Mouse (Mus musculus) neural tube, embryonic 10.5 days (tissue): Measurements from ENCODE around the gene Gabrg2.

Experiments used
- DNase-seq: peaks from one replicate; pipeline ENCODE4 v3.0.0-alpha.2; 2017; ENCODE audit warnings: low spot score; ENCODE audit errors: extremely low spot score

Gene Gabrg2

DNA sequence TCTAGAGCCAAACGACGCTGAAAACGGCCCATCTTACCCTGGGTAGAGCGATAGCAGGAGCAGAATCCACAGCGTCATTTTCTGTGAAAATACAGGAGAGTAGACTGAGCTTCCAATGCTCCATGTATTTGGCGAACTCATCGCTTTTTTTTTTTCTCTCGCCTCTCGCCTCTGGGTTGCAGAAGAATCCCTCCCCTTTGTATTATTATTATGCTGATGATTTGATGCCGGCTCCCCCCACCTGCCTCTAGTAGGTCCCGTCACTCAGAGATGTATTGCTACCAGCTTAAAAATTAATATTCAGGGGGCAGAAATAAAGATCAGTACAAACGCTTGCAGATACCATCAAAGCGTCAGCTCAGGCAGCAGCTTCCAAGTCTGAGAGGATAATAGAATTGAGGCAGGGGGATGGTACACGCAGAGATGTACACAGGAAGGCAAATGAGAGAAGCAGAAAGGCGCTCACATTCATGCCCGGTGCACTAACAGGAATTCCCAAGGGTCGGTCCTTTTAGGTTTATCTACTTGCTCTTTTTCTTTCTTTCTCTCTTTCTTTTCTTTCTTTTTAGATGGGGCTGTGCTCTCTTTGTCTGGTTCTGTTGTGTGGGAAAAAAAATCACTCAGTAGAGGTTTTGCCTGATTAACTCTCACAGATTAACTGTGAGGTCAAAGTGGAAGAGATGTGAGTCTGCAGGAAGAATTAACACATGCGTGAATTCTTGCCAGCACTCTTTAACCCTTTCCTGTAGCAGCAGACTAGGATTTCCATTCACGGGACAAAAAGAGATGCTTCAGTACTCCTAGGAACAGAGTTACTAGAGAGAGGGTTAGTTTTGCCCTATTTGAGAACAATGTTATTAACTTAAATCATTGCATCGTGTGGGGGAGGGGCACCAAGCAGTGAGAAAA, at the start of gene Gabrg2:
TSS of gene Gabrg2 (minus strand) at position 668 of the 909 bp plus-strand sequence.
- DNase-seq = peak; percentile 14

DNA sequence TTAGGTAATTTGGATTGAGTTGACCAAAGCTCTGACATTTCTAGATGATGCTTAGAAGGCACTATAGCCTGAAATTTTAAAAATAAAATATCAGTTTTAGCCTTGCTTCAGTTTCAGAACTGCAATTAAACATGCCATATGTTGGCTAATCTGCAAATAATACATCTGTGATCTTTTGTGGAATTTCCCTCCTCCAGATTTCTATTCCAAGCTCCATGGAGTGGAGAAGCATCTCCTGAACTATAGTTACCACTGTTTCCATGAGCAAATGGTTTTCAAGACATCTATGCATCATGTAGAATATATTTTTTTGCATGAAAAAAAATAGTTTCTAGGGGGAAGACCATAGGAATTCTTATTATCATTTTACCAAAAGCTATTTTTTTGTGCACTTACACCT, 47.5 kb upstream of the Gabrg2 start:
- no peak for DNase-seq

DNA sequence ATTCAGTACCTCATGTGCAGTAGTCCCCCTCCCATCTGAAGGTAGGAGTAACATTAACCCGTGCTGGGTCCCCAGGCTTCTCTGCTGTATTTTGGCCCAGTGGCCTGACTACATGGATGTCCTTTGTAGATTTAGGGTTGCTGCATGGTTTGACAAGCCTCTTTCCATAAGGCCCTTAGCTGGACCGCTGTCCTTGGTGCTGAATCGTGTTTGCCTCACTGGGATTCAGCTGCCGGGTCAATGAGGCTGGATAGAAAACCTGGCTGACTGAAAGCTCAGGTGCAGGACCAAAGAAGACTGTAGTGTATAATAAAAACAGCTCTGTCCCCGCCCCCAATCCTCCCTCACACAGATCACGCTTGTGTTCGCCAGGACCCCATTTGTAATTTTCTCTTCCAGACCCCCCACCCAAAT, 1.2 kb downstream of the Gabrg2 start:
- peak; percentile 86 for DNase-seq

DNA sequence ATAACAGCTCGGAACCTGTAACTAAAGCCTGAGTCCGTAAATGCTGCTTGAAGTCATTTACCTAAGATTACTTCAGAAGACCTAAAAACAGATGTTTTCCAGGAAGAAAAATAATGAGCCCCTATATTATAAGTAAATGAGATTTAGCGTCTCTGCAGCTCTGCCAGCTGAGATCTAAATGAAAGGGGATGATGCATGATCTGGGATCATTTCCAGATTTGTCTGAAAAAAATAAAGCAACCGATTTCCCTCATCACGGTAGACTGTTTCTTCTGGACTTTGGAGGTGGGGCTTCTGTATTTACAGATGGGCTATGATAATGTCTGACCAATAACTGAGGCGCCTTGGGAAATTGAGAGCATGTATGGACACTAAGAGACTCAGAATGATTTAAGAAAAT, 20.5 kb downstream of the Gabrg2 start:
- DNase-seq = no peak

DNA sequence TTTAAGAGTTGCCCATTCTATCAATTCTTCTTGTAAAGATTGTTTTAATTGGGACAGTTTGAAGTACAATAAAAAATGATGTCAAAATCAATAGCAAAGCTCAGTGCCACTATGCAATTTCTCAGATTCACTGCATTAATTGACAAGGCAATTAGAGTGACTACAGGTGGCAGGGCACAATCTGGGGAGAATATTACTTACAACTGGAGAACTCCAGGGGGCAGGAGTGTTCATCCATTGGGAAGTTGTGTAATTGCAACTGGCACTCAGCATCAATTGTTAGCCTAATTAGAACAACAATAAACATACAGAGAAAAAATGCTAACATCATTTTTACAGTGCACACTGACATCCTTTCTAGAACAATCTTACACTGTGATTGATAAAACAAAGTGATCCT, 32.1 kb downstream of the Gabrg2 start:
- DNase-seq = no peak

DNA sequence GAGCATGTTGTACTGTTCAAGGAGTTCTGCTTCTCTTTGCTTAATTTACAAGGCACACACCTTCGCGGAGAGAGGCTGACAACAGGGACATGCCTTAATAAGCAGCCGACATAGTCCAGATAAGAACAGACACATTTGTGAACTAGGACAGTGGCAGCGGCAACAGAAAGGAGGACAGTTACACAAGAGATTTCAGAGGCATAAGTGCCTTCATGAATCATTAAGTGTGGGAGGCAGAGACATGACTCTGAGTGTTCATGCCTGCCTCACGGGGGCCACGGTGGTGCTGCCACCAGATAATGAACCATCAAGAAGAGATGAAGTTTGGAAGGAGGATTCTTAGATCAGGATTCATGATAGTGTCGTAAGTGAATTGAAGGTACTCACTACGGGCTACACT, 38.0 kb downstream of the Gabrg2 start:
- no peak for DNase-seq

DNA sequence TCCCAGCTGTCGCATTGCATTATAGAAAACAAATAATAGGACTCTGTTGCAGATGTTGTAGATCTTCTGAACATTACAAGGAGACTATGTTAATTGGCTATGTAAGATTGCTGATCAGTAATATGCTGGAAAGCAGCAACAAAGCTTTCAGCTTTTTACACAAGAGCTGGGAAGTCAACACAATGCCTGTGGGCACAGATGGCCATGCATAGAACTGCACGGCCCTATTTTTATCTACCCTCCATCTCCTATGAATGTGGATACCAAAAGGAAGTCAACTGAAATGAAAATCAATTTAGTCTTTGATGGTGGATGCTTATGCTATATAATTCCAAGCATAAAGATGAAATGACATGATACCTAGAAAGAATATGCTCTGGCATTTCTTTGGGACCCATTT, 47.1 kb downstream of the Gabrg2 start:
- no peak for DNase-seq

DNA sequence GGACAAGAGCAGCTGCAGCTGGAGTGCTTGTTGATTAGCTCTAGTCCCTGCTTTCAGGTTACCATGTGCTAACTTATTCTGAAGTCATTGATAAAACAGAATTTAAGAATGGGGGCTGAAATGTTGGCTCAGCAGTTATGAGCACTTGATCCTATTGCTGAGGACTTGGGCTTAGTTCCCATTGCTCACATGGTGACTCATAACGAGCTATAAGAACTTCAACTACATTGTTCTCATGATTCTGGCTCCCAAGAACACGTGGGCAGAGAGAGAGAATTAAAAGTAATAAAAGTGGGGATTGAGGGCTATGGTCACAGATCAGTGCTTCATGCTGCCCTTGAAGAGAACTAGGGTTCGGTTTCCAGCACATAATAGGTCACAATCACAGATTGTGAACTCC, 48.8 kb downstream of the Gabrg2 start:
- no peak for DNase-seq

DNA sequence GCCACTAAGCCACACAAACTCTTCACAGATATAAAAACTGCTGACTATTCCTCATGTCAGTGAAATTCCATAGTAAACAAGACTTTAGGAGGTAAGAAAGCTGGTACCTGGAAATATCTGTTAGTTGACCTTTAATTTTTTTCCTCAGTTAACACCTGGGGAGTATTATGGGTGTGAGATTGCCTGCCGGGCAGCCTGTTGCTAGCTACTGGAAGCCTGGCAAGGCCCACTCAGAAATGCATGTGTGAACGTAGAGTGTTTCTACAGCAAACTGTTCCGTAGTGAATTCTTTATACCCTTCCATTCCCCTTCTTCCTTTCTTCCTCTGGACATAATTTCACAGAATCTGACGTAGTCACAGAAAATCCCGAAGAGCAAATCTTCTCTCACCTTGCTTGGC, 55.2 kb downstream of the Gabrg2 start:
- no peak for DNase-seq

DNA sequence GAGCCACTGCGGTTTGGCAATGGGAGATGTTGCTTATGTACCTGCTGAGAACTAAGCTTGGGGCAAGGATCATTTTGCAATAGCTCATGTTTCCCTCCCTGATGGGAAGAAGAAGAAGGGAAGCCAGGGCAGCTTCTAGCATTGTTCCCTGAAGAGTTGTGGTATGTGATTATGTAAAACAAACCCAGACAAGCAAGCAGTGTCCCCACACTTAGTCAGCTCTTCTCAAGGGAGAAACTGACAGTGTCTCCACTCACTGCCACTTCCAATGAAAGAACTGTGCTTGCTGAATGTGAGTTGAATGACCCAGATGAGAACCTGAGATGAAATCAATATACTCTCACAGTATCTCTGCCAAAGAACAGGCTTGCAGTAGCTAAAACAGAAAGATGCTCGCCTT, 62.7 kb downstream of the Gabrg2 start:
- DNase-seq = no peak

DNA sequence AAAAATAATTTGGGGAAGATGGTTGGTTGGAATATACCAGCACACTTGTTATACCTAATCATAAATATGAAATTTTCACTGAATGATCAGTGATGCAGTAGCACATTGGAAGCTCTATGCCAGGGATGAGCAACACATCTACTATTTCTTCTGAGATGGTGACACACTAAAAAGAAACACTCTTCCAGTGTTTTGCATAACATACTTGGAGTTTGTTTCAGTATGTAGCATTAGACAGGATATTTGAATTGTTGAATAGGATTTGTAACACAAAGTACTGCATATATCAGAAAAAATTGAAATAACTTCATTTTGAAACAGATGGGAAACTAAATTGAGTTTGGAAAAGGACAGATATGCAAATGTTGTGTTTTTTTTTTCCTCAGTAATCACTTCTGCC, 81.8 kb downstream of the Gabrg2 start:
- DNase-seq = no peak

DNA sequence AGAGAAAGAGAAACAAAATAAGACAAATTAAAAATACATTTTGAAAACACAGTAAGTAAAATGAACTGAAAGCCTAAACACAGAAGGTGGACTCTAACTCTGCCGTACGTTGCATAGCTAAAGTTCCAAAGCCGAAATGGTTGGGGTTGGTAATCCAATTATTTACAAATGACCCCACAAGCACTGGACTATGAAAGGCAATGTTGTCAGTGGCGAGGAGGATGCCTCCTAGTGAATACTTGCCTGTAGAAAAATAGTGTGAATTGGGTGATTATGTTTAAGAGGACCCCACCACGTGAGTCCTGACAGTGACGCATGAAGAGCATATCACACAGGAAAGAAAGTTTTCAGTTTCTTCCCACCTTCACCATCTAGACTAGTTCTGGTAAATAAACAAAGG, 86.6 kb downstream of the Gabrg2 start:
- no peak for DNase-seq

DNA sequence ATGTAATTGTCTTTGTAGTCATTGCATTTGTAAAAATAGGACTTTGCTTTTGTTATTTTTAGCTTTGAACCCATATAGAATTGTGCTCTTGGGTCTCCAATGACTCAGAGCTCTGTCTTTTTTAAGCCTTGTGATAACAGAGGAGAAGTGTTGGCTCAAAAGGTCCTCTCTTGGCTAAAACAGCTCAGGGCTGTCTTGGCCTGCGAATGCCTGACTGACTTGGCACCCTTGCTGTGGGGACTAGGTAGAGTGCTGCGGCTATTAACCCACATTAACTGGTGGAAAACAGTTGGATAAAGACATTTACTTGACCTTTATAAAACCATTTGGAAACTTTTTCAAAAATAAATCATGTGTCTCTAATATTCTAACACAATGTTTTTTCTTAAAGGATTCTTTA, 97.0 kb downstream of the Gabrg2 start:
- no peak for DNase-seq
